Comparison of ENCODE assay signal across 28 mouse cellular contexts in the genomic region with DNA sequence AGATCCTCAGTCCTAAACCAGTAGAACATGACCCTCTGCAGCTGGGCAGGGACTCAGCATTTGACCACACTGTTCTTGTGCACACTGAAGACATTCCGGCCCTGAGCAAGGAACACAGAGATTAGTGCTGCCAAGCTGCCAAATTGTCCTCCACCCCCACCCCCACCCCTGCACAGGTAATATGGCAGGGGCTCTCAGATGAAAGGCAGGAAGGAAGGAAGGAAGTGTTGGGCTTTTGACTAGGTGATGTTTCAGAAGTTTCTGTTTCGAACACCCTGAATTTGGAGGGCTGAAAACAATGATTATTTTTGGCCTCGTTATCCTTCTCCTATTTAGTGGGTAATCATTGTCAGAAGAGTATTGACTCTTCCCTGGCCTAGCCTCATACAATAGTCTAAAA.
DNase-seq lines count a peak whose midpoint lies in the region; ATAC-seq and TF ChIP-seq lines count a peak whose summit lies in the region.
"Had no signal": no experiment of that assay in that cellular context is flagged by ENCODE, and none has a peak within 500 bp of the region (broad histone marks: within the 10 kb centered on the region; RNA-seq: fewer than 3 reads in every experiment).

No protein-coding gene starts in this region.

- peak; percentile 28 for DNase-seq in heart, embryonic 10.5 days (ENCODE audit: low spot score)
- DNase-seq in heart, adult 2 months: no peak
- DNase-seq in CD4-positive helper T cell, adult 2 months (ENCODE audit: low read depth, low spot score): peak; percentile 41
- peak; percentile 60 for DNase-seq in naive thymus-derived CD4-positive, alpha-beta T cell, adult 2 months (ENCODE audit: low read depth)
- no peak for DNase-seq in adrenal gland, postnatal 4 days (ENCODE audit: low spot score in 2 of 2)
- DNase-seq: adrenal gland, postnatal 10 days; adrenal gland, postnatal 36 days; cerebellum, adult 11 months; cerebellum, adult 2 months; cerebellum, adult 9-11 months; cerebellum, postnatal 36 days; embryo, embryonic 11 days; gastrocnemius, postnatal 10 days; gastrocnemius, postnatal 36 days; heart, postnatal 10 days; heart, postnatal 36 days had no signal

- H3K4me3 ChIP-seq in heart, embryonic 10.5 days: no peak overlapping the region
- H3K4me3 ChIP-seq in heart, adult 2 months: no peak overlapping the region
- H3K4me3 ChIP-seq in midbrain, embryonic 16.5 days (ENCODE audit: low read depth, low read length): no peak overlapping the region
- H3K4me3 ChIP-seq: embryonic facial prominence, embryonic 10.5 days; embryonic facial prominence, embryonic 13.5 days; erythroblast, embryonic 14.5 days; forebrain, embryonic 12.5 days; forebrain, embryonic 15.5 days; heart, embryonic 12.5 days; heart, embryonic 15.5 days; hindbrain, embryonic 10.5 days; hindbrain, embryonic 13.5 days had no signal

- peak; percentile 52 for ATAC-seq in activated CD4-positive, CD25-positive, alpha-beta regulatory T cell, adult 4 months
- ATAC-seq in midbrain, embryonic 16.5 days: no peak
- ATAC-seq: forebrain, embryonic 15.5 days; hindbrain, embryonic 16.5 days had no signal

- H3K27me3 ChIP-seq in heart, embryonic 10.5 days (ENCODE audit: insufficient read depth, poor library complexity, severe bottlenecking): no peaks in the 10 kb centered on the region
- H3K27me3 ChIP-seq in heart, adult 2 months (ENCODE audit: control insufficient read depth, insufficient read depth, low read length): no peaks in the 10 kb centered on the region
- H3K27me3 ChIP-seq in midbrain, embryonic 16.5 days (ENCODE audit: control insufficient read depth, insufficient read depth, low read depth, low read length): no peaks in the 10 kb centered on the region
- H3K27me3 ChIP-seq: embryonic facial prominence, embryonic 13.5 days; forebrain, embryonic 12.5 days; forebrain, embryonic 15.5 days; heart, embryonic 12.5 days; heart, embryonic 15.5 days; hindbrain, embryonic 13.5 days had no signal

- H3K4me2 ChIP-seq in midbrain, embryonic 16.5 days (ENCODE audit: low read length): no peak overlapping the region
- H3K4me2 ChIP-seq: embryonic facial prominence, embryonic 13.5 days; forebrain, embryonic 12.5 days; forebrain, embryonic 15.5 days; heart, embryonic 12.5 days; heart, embryonic 15.5 days; hindbrain, embryonic 13.5 days had no signal

- WGBS in heart, embryonic 10.5 days: 84% methylated on average over 3 of the region's 3 CpGs
- WGBS in heart, adult 2 months: 59% methylated on average over 3 of the region's 3 CpGs
- WGBS in midbrain, embryonic 16.5 days: 88% methylated on average over 3 of the region's 3 CpGs

- no peak for TF ChIP-seq CTCF in heart, adult 2 months (IDR thresholded peaks at IDR 0.05)

- no peak overlapping the region for H3K9ac ChIP-seq in heart, adult 2 months (ENCODE audit: low read depth, low read length)
- no peak overlapping the region for H3K9ac ChIP-seq in midbrain, embryonic 16.5 days (ENCODE audit: low read depth, low read length)
- H3K9ac ChIP-seq: embryonic facial prominence, embryonic 13.5 days; forebrain, embryonic 12.5 days; forebrain, embryonic 15.5 days; heart, embryonic 12.5 days; heart, embryonic 15.5 days; hindbrain, embryonic 13.5 days had no signal

- no peaks in the 10 kb centered on the region for H3K79me2 ChIP-seq in heart, adult 2 months (replicated peaks; ENCODE audit: control insufficient read depth, insufficient read depth, low read length)

- H3K9me3 ChIP-seq in heart, embryonic 10.5 days: no peaks in the 10 kb centered on the region
- 0 out of 2 replicates have a peak, but pooled peaks cover 2% of the 10 kb centered on the region for H3K9me3 ChIP-seq in midbrain, embryonic 16.5 days (replicated peaks; ENCODE audit: control insufficient read depth, low read length, poor library complexity, severe bottlenecking)
- H3K9me3 ChIP-seq: embryonic facial prominence, embryonic 10.5 days; embryonic facial prominence, embryonic 13.5 days; forebrain, embryonic 12.5 days; forebrain, embryonic 15.5 days; heart, embryonic 12.5 days; heart, embryonic 15.5 days; hindbrain, embryonic 10.5 days; hindbrain, embryonic 13.5 days had no signal

- no peak for TF ChIP-seq EP300 in heart, adult 2 months (IDR thresholded peaks at IDR 0.05; ENCODE audit: insufficient read depth, low read depth, low read length)

- H3K36me3 ChIP-seq in heart, embryonic 10.5 days: no peaks in the 10 kb centered on the region
- H3K36me3 ChIP-seq in heart, adult 2 months (ENCODE audit: control insufficient read depth, insufficient read depth, low read length): no peaks in the 10 kb centered on the region
- no peaks in the 10 kb centered on the region for H3K36me3 ChIP-seq in midbrain, embryonic 16.5 days (ENCODE audit: control insufficient read depth, insufficient read depth, low read length)
- H3K36me3 ChIP-seq: embryonic facial prominence, embryonic 10.5 days; embryonic facial prominence, embryonic 13.5 days; forebrain, embryonic 12.5 days; forebrain, embryonic 15.5 days; heart, embryonic 12.5 days; heart, embryonic 15.5 days; hindbrain, embryonic 10.5 days; hindbrain, embryonic 13.5 days had no signal

- H3K4me1 ChIP-seq in heart, embryonic 10.5 days: no peaks in the 10 kb centered on the region
- peaks cover 2% of the 10 kb centered on the region; the same call in 1 of the 2 replicates for H3K4me1 ChIP-seq in heart, adult 2 months (ENCODE audit: control insufficient read depth, insufficient read depth, low read length)
- H3K4me1 ChIP-seq in midbrain, embryonic 16.5 days (ENCODE audit: control insufficient read depth, insufficient read depth, low read length): no peaks in the 10 kb centered on the region
- H3K4me1 ChIP-seq: embryonic facial prominence, embryonic 10.5 days; forebrain, embryonic 12.5 days; forebrain, embryonic 15.5 days; hindbrain, embryonic 10.5 days; hindbrain, embryonic 13.5 days had no signal

- no peak overlapping the region for H3K27ac ChIP-seq in heart, embryonic 10.5 days
- no peak overlapping the region for H3K27ac ChIP-seq in heart, adult 2 months
- no peak overlapping the region for H3K27ac ChIP-seq in midbrain, embryonic 16.5 days (ENCODE audit: low read length)
- H3K27ac ChIP-seq: embryonic facial prominence, embryonic 10.5 days; embryonic facial prominence, embryonic 13.5 days; forebrain, embryonic 12.5 days; forebrain, embryonic 15.5 days; heart, embryonic 15.5 days; hindbrain, embryonic 10.5 days; hindbrain, embryonic 13.5 days had no signal

- TF ChIP-seq POLR2A in heart, adult 2 months (IDR thresholded peaks at IDR 0.05; ENCODE audit: insufficient read depth, low read depth, low read length): no peak

- intact Hi-C loops in heart, adult 2 months (cut with DNase I): no loop called here

Comparison
In these comparisons a context has a peak if more than half of its experiments do, and no peak if none do; other contexts are left out.
1. DNase-seq: peak in heart, embryonic 10.5 days (single experiment), CD4-positive helper T cell, adult 2 months (single experiment) and naive thymus-derived CD4-positive, alpha-beta T cell, adult 2 months (single experiment); none in heart, adult 2 months (0 of 2) and adrenal gland, postnatal 4 days (0 of 2).